Mouse (Mus musculus) right cerebral cortex, postnatal 10 days (tissue): ENCODE results near the gene Diaph3.
"Not testable (repeated sequence)": the region's sequence is repeated elsewhere in the genome, so short reads cannot be mapped to it uniquely, and the experiment has no call there.

ENCODE experiments used
- DNase-seq, 2 experiments: peaks; one replicate each; pipeline ENCODE4 v3.0.0; 2021; ENCODE audit warnings: low spot score in 2 of 2

The Diaph3 gene

DNA sequence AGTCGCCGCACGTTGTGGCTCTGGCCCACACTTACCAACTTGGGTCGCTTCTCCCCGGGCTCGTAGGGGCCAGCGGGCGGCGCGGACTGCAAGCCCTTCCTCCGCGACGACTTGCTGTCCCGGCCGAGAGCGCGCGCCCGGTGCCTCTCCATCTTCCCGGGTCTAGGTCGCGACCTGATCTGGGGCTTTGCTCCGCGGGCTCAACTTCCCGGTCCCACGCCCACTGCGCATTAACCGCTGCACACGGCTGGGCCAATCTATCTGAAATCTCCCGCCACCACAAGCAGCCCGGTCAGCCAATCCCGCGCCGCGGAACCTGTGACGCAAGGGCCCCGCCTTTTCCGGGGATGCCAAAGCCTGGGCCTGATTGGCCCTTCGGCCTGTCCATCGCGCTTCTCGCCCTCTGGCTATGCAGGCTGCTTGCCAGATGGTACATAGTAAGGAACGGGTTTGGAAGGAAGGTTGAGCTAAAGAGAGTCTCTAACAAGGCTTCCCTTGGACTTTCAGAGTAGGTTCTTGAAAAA is at the start of gene Diaph3:
Gene Diaph3, minus strand, starts transcription at position 273 of the 524 bp plus-strand sequence.
- DNase-seq, result peak; percentile 97 to 99

- DNase-seq, result no peak
Measured at GRCm38 (mm10) chr14:87190685-87191084, 49.6 kb upstream of the Diaph3 start.

GRCm38 (mm10) chr14:87171577-87171976 is 30.5 kb upstream of the Diaph3 start:
- DNase-seq, result no peak

GRCm38 (mm10) chr14:87169151-87169550 is 28.1 kb upstream of the Diaph3 start:
- DNase-seq, result peak in 1 of 2 experiments; percentile 25

DNA sequence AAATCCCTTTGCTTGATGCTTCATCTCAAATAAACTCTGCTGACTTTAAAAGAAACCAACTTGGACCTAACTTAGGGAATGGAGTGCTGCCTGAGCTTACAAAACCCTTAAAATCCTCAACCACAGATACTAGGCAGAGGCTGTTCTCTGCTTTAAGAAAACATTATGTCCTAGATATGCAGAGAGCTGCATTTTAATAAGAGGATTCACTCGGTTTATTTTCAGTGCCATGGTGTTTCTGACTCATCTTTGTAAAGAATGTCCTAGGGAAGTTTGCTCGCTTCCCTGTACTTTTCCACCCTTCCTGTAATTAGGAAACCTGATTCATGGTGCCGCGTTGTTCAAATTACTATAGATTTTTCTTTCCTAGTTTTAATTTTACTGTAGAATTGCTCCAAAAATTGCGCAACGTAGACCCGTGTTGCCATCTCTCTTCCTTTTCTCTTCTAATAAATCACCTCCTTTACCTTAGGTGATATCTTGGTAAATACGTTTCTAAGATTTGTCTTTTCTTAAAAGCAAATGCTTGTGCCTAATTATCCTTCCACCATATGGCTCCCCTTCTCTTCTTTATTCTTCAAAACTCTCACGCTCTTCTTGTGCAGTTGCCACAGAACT is 14.7 kb upstream of the Diaph3 start:
- no peak for DNase-seq

DNA sequence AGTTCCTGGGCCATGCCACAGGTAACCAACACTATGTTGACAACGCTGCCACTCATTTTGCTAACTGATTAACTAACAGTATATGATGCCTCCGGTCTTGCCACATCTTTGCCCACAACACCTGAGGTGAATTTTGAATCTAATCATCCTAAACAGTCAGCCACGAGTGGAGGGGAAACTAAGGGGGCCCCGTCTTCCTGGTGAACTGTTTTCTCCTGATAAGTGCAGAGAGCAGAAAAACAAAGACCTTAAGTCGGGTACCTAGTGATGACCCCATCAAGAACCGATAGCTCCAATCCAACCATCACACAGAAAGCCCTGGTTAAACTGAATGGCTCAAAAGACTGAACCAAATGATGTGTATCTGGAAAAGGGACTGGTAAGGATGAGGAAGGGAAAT is 8.6 kb upstream of the Diaph3 start:
- DNase-seq, result no peak

DNA sequence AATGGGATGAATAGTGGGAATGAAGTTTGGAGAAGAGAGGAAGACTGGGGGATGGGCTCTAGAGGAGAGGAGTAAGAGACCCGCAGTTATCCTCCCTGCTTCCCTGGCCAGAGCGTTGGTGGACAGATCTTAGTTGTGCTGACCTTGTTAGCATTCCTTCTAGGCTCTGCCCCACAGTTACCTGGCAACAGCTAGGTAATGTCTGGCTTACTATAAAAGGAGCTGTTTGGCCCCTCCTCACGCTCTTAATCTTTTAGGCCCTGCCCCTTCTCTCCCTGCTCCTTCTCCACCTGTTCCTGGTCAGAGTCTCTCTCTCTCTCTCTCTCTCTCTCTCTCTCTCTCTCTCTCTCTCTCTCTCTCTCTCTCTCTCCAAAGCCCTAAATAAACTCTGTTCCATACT is 5.7 kb upstream of the Diaph3 start:
- DNase-seq, result no peak

DNA sequence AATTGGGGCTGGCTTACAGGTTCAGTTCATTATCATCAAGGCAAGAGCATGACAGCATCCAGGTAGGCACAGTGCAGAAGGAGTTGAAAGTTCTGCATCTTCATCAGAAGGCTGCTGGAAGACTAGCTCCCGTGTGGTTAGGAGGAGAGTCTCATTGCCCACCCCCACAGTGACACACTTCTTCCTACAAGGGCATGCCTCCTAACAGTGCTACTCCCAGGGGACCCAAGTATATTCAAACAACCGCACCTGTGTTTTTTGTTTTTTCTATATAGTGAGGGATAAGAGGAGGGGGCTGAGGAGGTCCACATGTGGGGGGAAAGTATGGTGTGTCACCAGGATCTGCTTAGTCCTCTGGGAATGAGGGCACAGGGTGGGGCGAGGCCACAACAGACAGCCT is 4.3 kb upstream of the Diaph3 start:
- no peak for DNase-seq

DNA sequence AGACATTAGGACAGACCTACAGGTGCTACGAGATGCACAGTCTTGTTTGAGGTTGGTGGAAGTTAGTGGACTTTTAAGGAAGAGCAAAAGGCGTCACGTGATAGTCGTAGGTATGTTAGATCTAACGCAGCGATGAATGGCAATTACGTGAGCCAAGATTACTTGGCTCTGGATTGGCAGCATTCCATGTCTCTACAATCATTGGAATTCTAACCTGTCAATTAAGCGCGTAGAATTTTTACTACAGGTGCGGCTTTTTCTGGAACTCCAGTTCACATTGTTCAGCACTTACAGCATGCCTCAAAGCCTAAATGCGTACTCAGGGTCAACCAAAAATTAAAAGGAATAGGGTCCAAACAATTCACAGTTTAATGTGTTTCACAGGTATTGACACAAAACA is 742 bp upstream of the Diaph3 start:
- no peak for DNase-seq

GRCm38 (mm10) chr14:87140327-87140962 is 590 bp downstream of the Diaph3 start:
- no peak for DNase-seq

- no peak for DNase-seq
Measured at GRCm38 (mm10) chr14:87126076-87126639, 14.9 kb downstream of the Diaph3 start.

GRCm38 (mm10) chr14:87125492-87125891 is 15.5 kb downstream of the Diaph3 start:
- no peak for DNase-seq

- DNase-seq, result peak in 1 of 2 experiments; percentile 32
Measured at GRCm38 (mm10) chr14:87123091-87123490, 17.9 kb downstream of the Diaph3 start.

DNA sequence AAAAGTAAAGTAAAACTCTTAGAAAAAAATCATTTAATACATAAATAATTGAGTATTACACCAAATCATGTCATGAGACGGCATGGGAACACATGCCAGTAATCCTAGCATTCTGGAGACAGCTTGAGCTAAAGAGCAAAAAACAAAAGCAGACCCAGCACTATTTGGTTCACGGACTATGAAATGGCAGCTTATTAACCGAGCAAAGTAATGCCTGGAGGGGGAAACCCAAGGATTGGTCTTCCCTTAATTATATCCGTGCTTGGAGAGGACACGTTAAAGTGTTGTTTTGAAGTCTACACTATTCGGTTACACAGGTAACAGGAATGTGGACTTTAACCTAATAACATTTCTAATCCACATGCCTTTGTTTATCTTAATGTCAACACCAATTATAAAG is 19.2 kb downstream of the Diaph3 start:
- no peak for DNase-seq

DNA sequence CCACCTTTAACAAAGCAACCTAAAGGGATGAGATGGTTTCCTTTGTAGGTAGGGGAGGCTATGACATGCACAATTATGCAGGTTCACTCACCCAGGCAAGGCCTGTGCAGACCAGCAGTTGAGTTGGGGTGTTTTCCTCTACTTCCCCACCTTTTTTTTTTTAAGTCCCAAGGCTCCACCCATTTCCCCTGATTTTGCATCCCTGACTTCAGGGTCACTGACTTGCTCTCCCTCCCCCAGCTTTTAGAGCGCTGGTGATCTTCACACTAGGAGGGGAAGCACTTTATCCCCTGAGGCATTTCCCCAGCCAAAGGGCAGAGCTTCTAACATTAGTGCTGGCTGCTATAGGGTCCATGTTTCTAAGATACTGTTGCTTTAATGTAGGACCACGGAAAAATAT is 30.4 kb downstream of the Diaph3 start:
- no peak for DNase-seq

GRCm38 (mm10) chr14:87099380-87100088 is 41.5 kb downstream of the Diaph3 start:
- no peak for DNase-seq

DNA sequence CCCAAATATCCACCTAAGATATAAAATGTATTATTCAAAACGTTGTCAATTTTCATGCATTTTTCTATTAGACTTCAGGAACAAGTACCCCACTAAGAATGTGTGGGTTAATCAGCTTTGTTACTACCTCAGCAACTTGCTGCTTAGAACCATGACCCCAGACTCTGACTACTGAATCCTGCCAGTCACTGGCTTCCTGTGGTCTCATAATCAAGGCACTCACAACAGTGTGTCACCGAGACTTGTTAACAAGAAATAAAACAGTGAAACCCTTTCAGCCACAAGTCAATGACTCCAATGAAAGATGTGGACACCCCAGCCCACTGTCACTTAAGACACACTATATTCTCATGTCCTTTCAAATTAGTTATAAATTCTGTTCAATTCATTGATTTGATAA is 42.9 kb downstream of the Diaph3 start:
- DNase-seq, result no peak

- DNase-seq, result no peak
Measured at GRCm38 (mm10) chr14:87091522-87091921, 49.5 kb downstream of the Diaph3 start.

DNA sequence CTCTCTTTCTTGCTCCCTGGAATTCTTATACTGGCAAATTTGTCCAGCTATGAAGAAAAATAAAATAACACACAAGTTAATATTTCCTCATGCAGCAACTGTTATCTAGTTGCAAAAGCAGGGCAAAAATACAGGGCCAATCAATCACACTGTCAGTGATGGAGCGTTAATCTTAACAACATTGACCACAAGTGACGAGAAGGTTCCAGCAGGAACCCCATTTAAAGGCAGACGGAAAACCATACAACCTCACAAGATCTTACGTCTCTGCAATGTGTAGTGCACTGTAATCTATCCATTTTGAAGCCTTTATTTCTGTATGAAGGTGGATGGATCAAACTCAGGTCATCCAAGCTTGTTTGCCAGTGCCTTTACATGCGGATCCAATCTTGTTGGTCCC is 49.9 kb downstream of the Diaph3 start:
- DNase-seq, result no peak

- no peak for DNase-seq
Measured at GRCm38 (mm10) chr14:87088928-87089327, 52.1 kb downstream of the Diaph3 start.

GRCm38 (mm10) chr14:87088456-87088855 is 52.6 kb downstream of the Diaph3 start:
- DNase-seq, result no peak

DNA sequence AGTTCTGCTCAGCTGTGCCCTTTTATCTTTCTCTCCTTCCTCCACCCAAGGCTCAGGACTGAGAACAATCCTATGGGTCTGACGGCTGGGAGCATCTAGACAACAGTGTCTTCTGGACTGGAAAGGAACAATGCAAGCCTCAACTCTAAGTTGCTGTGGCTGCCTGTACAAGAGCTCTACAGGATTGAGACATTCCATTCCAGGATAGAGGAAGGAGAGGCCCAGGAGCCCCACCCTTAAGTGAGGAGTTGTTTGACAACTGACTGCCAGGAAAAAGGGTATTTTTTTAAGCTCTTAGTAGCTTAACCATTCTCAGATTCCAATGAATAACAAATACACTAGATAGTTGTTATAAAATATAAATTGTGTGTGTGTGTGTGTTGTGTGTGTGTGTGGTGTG is 53.0 kb downstream of the Diaph3 start:
- DNase-seq, result no peak

DNA sequence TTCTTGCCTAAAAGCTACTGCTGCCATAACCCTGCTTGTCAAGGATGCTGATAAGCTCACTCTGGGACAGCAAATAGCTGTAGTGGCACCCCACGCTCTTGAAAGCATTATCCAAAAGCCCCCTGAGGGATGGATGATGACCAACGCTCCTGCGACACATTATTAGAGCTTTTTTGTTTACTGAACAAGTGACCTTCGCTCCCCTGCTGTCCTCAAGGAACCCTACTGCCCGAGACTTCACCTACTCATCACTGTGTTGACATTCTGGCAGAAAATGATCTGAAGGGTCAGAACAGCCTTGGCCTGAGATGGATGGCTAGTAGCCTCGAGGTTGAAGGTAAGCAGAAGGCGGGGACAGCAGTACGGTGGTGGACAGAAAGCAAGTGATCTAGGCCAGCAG is 56.1 kb downstream of the Diaph3 start:
- not testable (repeated sequence) for DNase-seq
